Mouse (Mus musculus): Measurements from ENCODE around the gene Olfr293. TPM values are rescaled to one million over a fixed set of nuclear protein-coding genes. Genes with fewer than 3 reads are reported as not detected.

The Olfr293 gene
- not detected in 2 replicates for polyA plus RNA-seq (2014; fragmentation: Nextera tagmentation; extraction: Ambion mirVana)

DNA sequence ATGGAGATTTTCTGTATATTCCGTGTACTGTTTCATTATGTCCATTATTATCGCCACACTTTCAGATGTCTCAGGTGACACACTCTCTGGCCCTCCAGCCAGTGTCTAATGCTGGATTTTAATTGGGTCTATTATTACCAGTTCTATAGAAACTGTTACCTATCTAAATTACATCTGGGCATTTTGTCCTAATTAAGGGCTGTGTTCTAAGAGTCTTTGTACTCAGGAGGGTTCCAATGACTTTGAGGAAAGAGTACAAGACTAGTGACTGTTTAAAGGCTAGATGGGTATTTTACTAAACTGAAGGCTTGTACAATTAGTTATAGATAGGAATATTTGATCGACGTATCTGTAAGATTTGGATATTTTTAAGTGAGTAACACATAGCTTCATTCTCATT, at the start of gene Olfr293:
Gene Olfr293 (plus strand): TSS at position 301 of the 400 bp plus-strand sequence.
- 93% methylated on average over 4 of the region's 4 CpGs for WGBS
- H3K9ac ChIP-seq (replicated peaks; ENCODE audit: low read depth, low read length) = no peak within 1 kb of the TSS
- no peak for ATAC-seq (ENCODE audit: low read depth)

DNA sequence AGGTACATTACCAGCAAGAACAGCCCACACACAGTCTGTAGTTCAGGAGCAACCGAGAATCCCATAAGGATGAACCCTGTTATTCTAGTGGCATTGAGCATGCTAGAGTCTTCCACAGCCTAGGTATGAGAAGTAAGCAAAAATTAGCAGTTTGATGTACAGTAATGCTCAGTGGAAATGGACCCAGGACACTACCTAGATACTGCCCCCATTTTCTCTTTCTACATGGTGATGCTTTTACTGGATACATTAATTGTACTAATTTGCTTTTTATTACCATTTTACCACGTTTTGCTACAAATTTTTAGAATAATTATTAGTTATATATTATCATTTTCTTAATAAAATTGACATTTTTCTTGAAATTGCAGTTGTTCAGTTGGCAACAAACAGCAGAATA, 32.3 kb upstream of the Olfr293 start, which contains the start of gene Olfr294:
Gene Olfr294 (minus strand): TSS at position 101 of the 400 bp plus-strand sequence.
- no peaks in the 10 kb centered on the region for H3K9me3 ChIP-seq (ENCODE audit: control insufficient read depth, low read length)
- H3K27me3 ChIP-seq (ENCODE audit: control insufficient read depth, insufficient read depth, low read length) = no peaks in the 10 kb centered on the region
- H3K4me1 ChIP-seq (ENCODE audit: control insufficient read depth, insufficient read depth, low read length) = no peaks in the 10 kb centered on the region
- H3K9ac ChIP-seq (replicated peaks; ENCODE audit: low read depth, low read length) = no peak within 1 kb of the TSS
- no peak within 1 kb of the TSS for H3K4me2 ChIP-seq (ENCODE audit: low read depth, low read length)
- H3K36me3 ChIP-seq (ENCODE audit: control insufficient read depth, insufficient read depth, low read length) = no peaks in the 10 kb centered on the region
- no peak for ATAC-seq (ENCODE audit: low read depth)
- WGBS = 66% methylated on average over 2 of the region's 2 CpGs
- no peak within 1 kb of the TSS for H3K4me3 ChIP-seq (ENCODE audit: low read depth, low read length)
- no peak within 1 kb of the TSS for H3K27ac ChIP-seq (ENCODE audit: low read depth, low read length)

More for the DNA sequence above, at the start of gene Olfr293:
- Histone ChIP-seq H3K36me3 (ENCODE audit: control insufficient read depth, insufficient read depth, low read length) (no peaks in the 10 kb centered on the region), H3K4me1 (ENCODE audit: control insufficient read depth, insufficient read depth, low read length) (no peaks in the 10 kb centered on the region), H3K4me3 (ENCODE audit: low read depth, low read length) (no peak within 1 kb of the TSS), H3K27ac (ENCODE audit: low read depth, low read length) (no peak within 1 kb of the TSS), H3K27me3 (ENCODE audit: control insufficient read depth, insufficient read depth, low read length) (no peaks in the 10 kb centered on the region), H3K9me3 (ENCODE audit: control insufficient read depth, low read length) (no peaks in the 10 kb centered on the region), H3K4me2 (ENCODE audit: low read depth, low read length) (no peak within 1 kb of the TSS)

DNA sequence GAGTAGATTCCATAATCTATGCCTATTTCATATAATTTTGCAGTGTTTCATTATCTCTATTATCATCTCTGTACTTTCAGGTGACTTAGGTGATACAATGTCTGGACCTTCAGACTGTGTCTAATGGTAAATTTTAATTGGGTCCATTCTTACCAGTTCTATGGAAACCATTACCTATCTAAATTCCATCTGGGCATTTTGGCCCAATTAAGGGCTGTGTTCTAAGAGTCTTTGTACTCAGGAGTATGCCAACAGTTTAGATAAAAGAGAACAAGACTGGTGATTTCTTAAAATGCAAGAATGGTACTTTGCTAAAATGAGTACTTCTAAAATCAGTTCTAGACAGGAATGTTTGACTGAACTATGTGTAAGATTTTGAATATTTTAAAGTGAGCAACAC, 39.2 kb downstream of the Olfr293 start, which contains the start of gene Olfr292:
Gene Olfr292 (plus strand): TSS at position 301 of the 400 bp plus-strand sequence.
- Histone ChIP-seq H3K9ac (replicated peaks; ENCODE audit: low read depth, low read length) (no peak within 1 kb of the TSS), H3K4me2 (ENCODE audit: low read depth, low read length) (no peak within 1 kb of the TSS), H3K9me3 (ENCODE audit: control insufficient read depth, low read length) (no peaks in the 10 kb centered on the region), H3K27ac (ENCODE audit: low read depth, low read length) (no peak within 1 kb of the TSS), H3K36me3 (ENCODE audit: control insufficient read depth, insufficient read depth, low read length) (no peaks in the 10 kb centered on the region), H3K4me3 (ENCODE audit: low read depth, low read length) (no peak within 1 kb of the TSS), H3K4me1 (ENCODE audit: control insufficient read depth, insufficient read depth, low read length) (no peaks in the 10 kb centered on the region), H3K27me3 (ENCODE audit: control insufficient read depth, insufficient read depth, low read length) (no peaks in the 10 kb centered on the region)
- ATAC-seq (ENCODE audit: low read depth) = no peak

Other genes starting within 250 kb of the Olfr293 start
- gene Olfr301, start 245.2 kb upstream of the Olfr293 start, polyA plus RNA-seq (2014; fragmentation: Nextera tagmentation; extraction: Ambion mirVana) = not detected in 2 replicates
- gene Olfr299, start 189.1 kb upstream of the Olfr293 start, polyA plus RNA-seq (2014; fragmentation: Nextera tagmentation; extraction: Ambion mirVana) = not detected in 2 replicates
- not detected in 2 replicates for gene Olfr298, start 156.6 kb upstream of the Olfr293 start, polyA plus RNA-seq (2014; fragmentation: Nextera tagmentation; extraction: Ambion mirVana)
- gene Olfr297, start 129.1 kb upstream of the Olfr293 start, polyA plus RNA-seq (2014; fragmentation: Nextera tagmentation; extraction: Ambion mirVana) = not detected in 2 replicates
- not detected in 2 replicates for gene Olfr295, start 65.2 kb upstream of the Olfr293 start, polyA plus RNA-seq (2014; fragmentation: Nextera tagmentation; extraction: Ambion mirVana)
- gene Olfr294, start 32.4 kb upstream of the Olfr293 start, polyA plus RNA-seq (2014; fragmentation: Nextera tagmentation; extraction: Ambion mirVana) = not detected in 2 replicates
- gene Olfr292, start 39.3 kb downstream of the Olfr293 start, polyA plus RNA-seq (2014; fragmentation: Nextera tagmentation; extraction: Ambion mirVana) = not detected in 2 replicates
- gene Folh1, start 126.9 kb downstream of the Olfr293 start, polyA plus RNA-seq (2014; fragmentation: Nextera tagmentation; extraction: Ambion mirVana) = 0.24 and 1.2 TPM in 2 replicates
- not detected in 2 replicates for gene Vmn2r77, start 146.0 kb downstream of the Olfr293 start, polyA plus RNA-seq (2014; fragmentation: Nextera tagmentation; extraction: Ambion mirVana)

Data from neural tube, embryonic 14.5 days (tissue).